Mouse (Mus musculus): ENCODE measurements at regions not wholly inside any gene's neighbourhood (a gene's known extent, or its start where the extent isn't known, plus 50 kb on each side); places are given as distances from the start of the nearest gene placed in this dataset.

DNA sequence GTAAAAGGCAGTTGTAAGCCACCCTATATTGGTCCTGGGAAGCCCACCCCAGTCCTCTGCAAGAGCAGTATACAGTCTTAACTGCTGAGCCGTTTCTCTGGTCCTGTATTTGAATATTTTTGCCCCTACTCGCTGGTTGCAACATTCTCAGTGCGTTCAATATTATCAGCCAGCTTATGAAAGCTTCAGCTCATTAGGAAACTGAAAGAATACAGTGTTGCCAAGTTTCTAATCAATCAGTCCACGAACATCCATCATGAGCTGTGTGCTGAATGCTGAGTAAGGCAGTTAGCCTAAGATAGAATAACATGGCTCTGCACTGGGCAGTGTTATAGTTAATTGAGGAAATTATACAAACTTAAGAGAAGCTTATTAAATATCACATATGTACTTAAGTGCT lies 148.7 kb downstream of the Tmem26 start:
- Histone ChIP-seq H3K4me3 (replicated peaks; ENCODE audit: low read length) (no peak overlapping the region), H3K9me3 (ENCODE audit: low read length) (peaks cover 3% of the 10 kb centered on the region), H3K36me3 (ENCODE audit: insufficient read depth, low read length) (no peaks in the 10 kb centered on the region), H3K27me3 (ENCODE audit: insufficient read depth, low read length) (no peaks in the 10 kb centered on the region), H3K4me1 (replicated peaks; ENCODE audit: low read depth, low read length) (peaks cover 18% of the 10 kb centered on the region)
- no peak for TF ChIP-seq POU5F1 (IDR thresholded peaks at IDR 0.05; ENCODE audit: borderline replicate concordance, low read length)
- no peak for TF ChIP-seq CTCF (conservative IDR thresholded peaks at IDR 0.05; ENCODE audit: low read length)
- no peak for TF ChIP-seq NANOG (IDR thresholded peaks at IDR 0.05; ENCODE audit: borderline replicate concordance, low read length)

DNA sequence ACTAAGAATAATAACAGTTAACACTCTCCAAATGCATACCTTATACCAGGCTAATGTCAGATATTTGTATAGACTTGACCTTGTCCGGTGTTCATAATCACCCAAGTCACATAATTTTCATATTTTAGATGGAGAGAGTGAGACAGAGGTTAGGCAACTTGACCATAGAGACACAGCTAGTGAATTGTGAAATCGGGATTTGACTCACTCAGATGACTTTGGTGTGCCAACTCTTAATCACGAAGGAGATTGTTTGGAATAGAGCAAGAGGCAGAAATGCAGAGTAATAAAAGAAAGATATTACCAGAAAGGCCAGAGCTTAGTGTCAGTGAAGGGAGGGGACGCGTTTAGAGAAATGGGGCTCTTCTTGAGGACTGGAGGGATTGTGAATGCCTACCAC lies 152.2 kb downstream of the Tmem26 start:
- no peak for TF ChIP-seq CTCF (conservative IDR thresholded peaks at IDR 0.05; ENCODE audit: low read length)
- no peak for TF ChIP-seq POU5F1 (IDR thresholded peaks at IDR 0.05; ENCODE audit: borderline replicate concordance, low read length)
- TF ChIP-seq NANOG (IDR thresholded peaks at IDR 0.05; ENCODE audit: borderline replicate concordance, low read length) = no peak
- Histone ChIP-seq H3K4me1 (replicated peaks; ENCODE audit: low read depth, low read length) (no peaks in the 10 kb centered on the region), H3K27me3 (ENCODE audit: insufficient read depth, low read length) (no peaks in the 10 kb centered on the region), H3K36me3 (ENCODE audit: insufficient read depth, low read length) (no peaks in the 10 kb centered on the region), H3K9me3 (ENCODE audit: low read length) (peaks cover 9% of the 10 kb centered on the region), H3K4me3 (replicated peaks; ENCODE audit: low read length) (no peak overlapping the region)

DNA sequence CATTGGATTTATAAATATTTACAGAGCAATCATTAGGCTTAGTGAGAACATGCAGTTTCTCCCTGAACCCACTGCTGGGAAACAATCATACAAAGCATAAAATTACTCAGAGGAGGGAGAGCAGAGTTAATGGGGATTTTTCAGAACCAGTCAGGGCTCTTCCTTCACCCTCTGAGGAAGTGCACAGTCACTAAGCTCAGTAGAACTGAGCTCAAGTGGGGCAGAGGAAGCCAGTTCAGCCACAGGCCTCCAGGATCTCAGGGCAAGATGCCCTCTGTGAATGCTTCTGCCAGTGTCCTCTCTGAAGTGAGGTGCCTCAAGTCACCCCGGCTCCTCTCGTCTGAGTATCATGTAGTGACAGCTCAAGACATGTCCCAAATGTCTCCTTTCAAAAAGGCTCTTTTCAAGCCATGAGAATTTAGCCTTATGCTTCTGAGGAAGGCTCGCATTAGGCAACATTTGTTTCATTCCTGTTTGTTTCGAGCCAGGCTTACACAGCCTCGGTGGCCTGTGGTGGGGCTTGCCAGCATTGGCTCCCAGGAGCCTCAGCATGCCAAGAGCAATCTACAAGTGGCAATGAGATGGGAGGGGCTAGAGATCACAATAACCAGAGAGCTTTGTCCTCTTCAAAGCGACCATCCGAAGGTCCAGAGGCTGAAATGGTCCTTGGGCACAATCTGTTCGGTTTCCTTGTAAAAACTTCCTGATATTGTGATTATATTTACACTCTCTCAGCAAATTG lies 169.8 kb downstream of the Tmem26 start:
- Histone ChIP-seq H3K36me3 (ENCODE audit: insufficient read depth, low read length) (no peaks in the 10 kb centered on the region), H3K9me3 (ENCODE audit: low read length) (peaks cover 12% of the 10 kb centered on the region)

DNA sequence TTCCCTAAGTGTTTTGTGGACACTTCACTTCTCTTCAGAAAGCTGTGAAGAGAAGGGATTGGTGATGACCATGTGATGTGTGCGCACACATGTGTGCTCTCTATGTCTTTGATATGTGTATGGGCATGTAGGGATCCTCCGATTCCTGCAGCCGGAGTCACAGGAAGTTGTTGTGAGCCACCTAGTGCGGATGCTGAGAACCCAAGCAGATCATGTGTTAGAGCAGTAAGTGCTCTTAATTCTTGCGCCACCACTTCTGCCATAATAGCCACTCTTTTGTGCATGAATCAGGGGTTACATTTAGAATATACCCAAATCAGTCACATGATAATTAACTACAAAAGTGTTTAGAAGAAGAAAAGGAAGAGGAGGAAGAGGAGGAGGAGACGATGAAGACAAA lies 170.7 kb downstream of the Tmem26 start:
- no peaks in the 10 kb centered on the region for H3K27me3 ChIP-seq (ENCODE audit: insufficient read depth, low read length)
- no peaks in the 10 kb centered on the region for H3K36me3 ChIP-seq (ENCODE audit: insufficient read depth, low read length)
- no peaks in the 10 kb centered on the region for H3K4me1 ChIP-seq (replicated peaks; ENCODE audit: low read depth, low read length)
- peaks cover 12% of the 10 kb centered on the region for H3K9me3 ChIP-seq (ENCODE audit: low read length)
- TF ChIP-seq POU5F1 (IDR thresholded peaks at IDR 0.05; ENCODE audit: borderline replicate concordance, low read length) = no peak
- no peak for TF ChIP-seq NANOG (IDR thresholded peaks at IDR 0.05; ENCODE audit: borderline replicate concordance, low read length)
- no peak overlapping the region for H3K4me3 ChIP-seq (replicated peaks; ENCODE audit: low read length)

More for the DNA sequence above, 169.8 kb downstream of the Tmem26 start:
- Histone ChIP-seq H3K4me3 (replicated peaks; ENCODE audit: low read length) (no peak overlapping the region), H3K27me3 (ENCODE audit: insufficient read depth, low read length) (no peaks in the 10 kb centered on the region), H3K4me1 (replicated peaks; ENCODE audit: low read depth, low read length) (no peaks in the 10 kb centered on the region)
- TF ChIP-seq CTCF (conservative IDR thresholded peaks at IDR 0.05; ENCODE audit: low read length) (no peak), NANOG (IDR thresholded peaks at IDR 0.05; ENCODE audit: borderline replicate concordance, low read length) (no peak), POU5F1 (IDR thresholded peaks at IDR 0.05; ENCODE audit: borderline replicate concordance, low read length) (no peak)

DNA sequence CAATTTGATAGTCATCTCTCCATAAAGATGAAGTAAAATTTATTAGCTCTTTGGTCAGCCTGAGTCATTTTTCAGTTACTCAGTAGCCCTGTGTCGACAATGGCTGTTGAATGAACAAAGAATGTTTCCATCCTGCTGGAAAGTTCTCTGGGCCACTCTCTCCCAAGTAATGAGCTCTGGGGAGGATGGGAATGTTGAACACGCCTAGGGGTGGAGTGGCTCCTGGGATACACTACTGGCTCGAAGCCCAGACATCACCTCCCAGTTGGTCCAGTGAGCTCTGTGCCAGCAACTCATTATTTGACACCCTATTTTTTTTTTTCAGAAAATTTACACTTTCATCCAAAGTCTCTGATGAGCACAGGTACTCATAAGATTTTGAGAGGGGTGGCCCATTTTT lies 174.1 kb downstream of the Tmem26 start:
- no peaks in the 10 kb centered on the region for H3K36me3 ChIP-seq (ENCODE audit: insufficient read depth, low read length)
- TF ChIP-seq NANOG (IDR thresholded peaks at IDR 0.05; ENCODE audit: borderline replicate concordance, low read length) (no peak), CTCF (conservative IDR thresholded peaks at IDR 0.05; ENCODE audit: low read length) (no peak), POU5F1 (IDR thresholded peaks at IDR 0.05; ENCODE audit: borderline replicate concordance, low read length) (no peak)
- H3K4me3 ChIP-seq (replicated peaks; ENCODE audit: low read length) = no peak overlapping the region
- no peaks in the 10 kb centered on the region for H3K27me3 ChIP-seq (ENCODE audit: insufficient read depth, low read length)
- H3K4me1 ChIP-seq (replicated peaks; ENCODE audit: low read depth, low read length) = no peaks in the 10 kb centered on the region
- H3K9me3 ChIP-seq (ENCODE audit: low read length) = peaks cover 12% of the 10 kb centered on the region

DNA sequence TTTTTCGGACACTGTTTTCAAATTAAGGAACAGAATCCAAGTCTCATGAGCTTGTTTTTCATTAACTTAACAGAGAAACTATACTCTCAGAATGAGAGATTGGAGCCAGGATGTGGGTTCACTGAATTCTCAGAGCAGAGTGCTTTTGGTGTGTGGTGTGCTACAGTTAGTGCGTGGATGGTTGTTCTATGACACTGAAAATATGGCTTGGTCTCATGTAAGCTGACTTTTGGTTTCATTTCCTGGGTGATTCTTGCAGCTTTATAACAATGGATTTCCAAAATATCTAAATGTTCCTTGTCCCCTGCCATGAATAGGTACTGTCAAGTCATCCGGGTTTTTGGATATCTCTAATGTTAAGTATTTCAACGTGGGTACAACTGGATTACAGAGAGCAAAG lies 177.7 kb downstream of the Tmem26 start:
- no peaks in the 10 kb centered on the region for H3K27me3 ChIP-seq (ENCODE audit: insufficient read depth, low read length)
- no peaks in the 10 kb centered on the region for H3K4me1 ChIP-seq (replicated peaks; ENCODE audit: low read depth, low read length)
- TF ChIP-seq NANOG (IDR thresholded peaks at IDR 0.05; ENCODE audit: borderline replicate concordance, low read length) (no peak), CTCF (conservative IDR thresholded peaks at IDR 0.05; ENCODE audit: low read length) (no peak), POU5F1 (IDR thresholded peaks at IDR 0.05; ENCODE audit: borderline replicate concordance, low read length) (no peak)
- H3K9me3 ChIP-seq (ENCODE audit: low read length) = peaks cover under 1% of the 10 kb centered on the region; the same call in 1 of the 2 replicates
- H3K4me3 ChIP-seq (replicated peaks; ENCODE audit: low read length) = no peak overlapping the region
- H3K36me3 ChIP-seq (ENCODE audit: insufficient read depth, low read length) = no peaks in the 10 kb centered on the region

DNA sequence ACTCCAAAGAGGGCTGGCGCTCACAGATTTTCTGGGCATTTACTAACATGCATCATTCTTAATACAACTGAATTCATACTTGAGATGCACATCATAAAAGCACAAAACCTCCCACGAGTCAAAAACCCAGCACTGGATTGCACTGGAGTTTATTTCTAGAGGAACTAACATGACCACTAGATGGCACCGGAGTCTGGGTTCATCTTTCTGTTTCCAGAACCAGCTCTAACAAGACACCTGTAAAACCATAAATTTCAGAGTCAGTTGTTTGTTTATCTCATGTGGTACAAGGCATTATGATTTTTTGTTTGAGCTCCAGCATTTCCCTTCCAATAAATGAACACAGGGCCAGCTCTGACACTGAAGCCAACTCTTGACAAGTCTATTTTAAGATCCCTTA lies 179.2 kb downstream of the Tmem26 start:
- Histone ChIP-seq H3K4me3 (replicated peaks; ENCODE audit: low read length) (no peak overlapping the region), H3K36me3 (ENCODE audit: insufficient read depth, low read length) (no peaks in the 10 kb centered on the region), H3K27me3 (ENCODE audit: insufficient read depth, low read length) (no peaks in the 10 kb centered on the region), H3K4me1 (replicated peaks; ENCODE audit: low read depth, low read length) (no peaks in the 10 kb centered on the region), H3K9me3 (ENCODE audit: low read length) (no peaks in the 10 kb centered on the region)
- TF ChIP-seq POU5F1 (IDR thresholded peaks at IDR 0.05; ENCODE audit: borderline replicate concordance, low read length) = no peak
- TF ChIP-seq NANOG (IDR thresholded peaks at IDR 0.05; ENCODE audit: borderline replicate concordance, low read length) = no peak
- TF ChIP-seq CTCF (conservative IDR thresholded peaks at IDR 0.05; ENCODE audit: low read length) = peak; percentile 57

DNA sequence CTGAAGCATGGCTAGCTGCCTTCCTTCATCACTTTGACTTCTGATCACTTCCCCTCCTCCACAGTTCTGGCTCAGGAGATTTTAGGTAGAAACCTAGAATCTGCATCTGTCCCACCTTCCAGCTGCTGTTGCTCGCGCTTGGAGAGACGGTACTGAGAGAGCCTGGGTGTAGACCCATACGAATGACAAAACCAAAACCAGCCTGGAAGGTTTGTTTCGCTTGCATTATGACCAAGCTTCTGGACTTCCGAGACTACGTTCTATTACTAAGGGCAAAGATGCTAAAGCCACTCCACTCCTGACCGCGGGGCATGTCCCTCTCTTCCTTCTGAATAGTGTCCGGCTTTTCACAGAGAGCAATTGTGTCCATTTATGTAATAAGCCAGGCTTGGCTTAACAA lies 180.9 kb downstream of the Tmem26 start:
- H3K27me3 ChIP-seq (ENCODE audit: insufficient read depth, low read length) = no peaks in the 10 kb centered on the region
- TF ChIP-seq CTCF (conservative IDR thresholded peaks at IDR 0.05; ENCODE audit: low read length) = no peak
- TF ChIP-seq POU5F1 (IDR thresholded peaks at IDR 0.05; ENCODE audit: borderline replicate concordance, low read length) = no peak
- TF ChIP-seq NANOG (IDR thresholded peaks at IDR 0.05; ENCODE audit: borderline replicate concordance, low read length) = no peak
- H3K4me3 ChIP-seq (replicated peaks; ENCODE audit: low read length) = no peak overlapping the region
- no peaks in the 10 kb centered on the region for H3K4me1 ChIP-seq (replicated peaks; ENCODE audit: low read depth, low read length)
- no peaks in the 10 kb centered on the region for H3K36me3 ChIP-seq (ENCODE audit: insufficient read depth, low read length)
- no peaks in the 10 kb centered on the region for H3K9me3 ChIP-seq (ENCODE audit: low read length)

DNA sequence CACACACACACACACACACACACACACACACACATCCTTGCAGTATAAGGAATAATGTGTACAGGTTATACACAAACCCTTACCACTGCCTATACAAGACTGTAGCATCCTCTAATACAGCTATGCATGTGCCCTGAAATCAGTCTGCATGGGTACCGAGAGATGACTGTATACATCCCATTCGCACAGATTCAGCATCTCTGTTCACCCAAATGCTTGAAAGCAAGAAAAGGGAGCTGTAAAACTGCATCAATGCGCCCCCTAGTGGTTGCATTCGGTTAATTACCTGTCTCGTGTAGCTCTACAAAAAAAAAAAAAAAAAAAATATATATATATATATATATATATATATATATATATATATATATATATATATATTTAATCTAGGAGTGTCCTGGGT lies 184.8 kb downstream of the Tmem26 start:
- H3K4me1 ChIP-seq (replicated peaks; ENCODE audit: low read depth, low read length) = no peaks in the 10 kb centered on the region

More for the DNA sequence above, 184.8 kb downstream of the Tmem26 start:
- H3K36me3 ChIP-seq (ENCODE audit: insufficient read depth, low read length) = no peaks in the 10 kb centered on the region
- no peaks in the 10 kb centered on the region for H3K9me3 ChIP-seq (ENCODE audit: low read length)
- TF ChIP-seq CTCF (conservative IDR thresholded peaks at IDR 0.05; ENCODE audit: low read length) (0 out of 2 replicates have a peak, but pooled peaks have one; percentile 10), NANOG (IDR thresholded peaks at IDR 0.05; ENCODE audit: borderline replicate concordance, low read length) (no peak)
- H3K4me3 ChIP-seq (replicated peaks; ENCODE audit: low read length) = no peak overlapping the region
- H3K27me3 ChIP-seq (ENCODE audit: insufficient read depth, low read length) = no peaks in the 10 kb centered on the region

All from E14TG2a.4 (cell line).